Mouse (Mus musculus): ENCODE data around the gene Suv39h1. TPM values are rescaled to one million over a fixed set of nuclear protein-coding genes. Genes with fewer than 3 reads are reported as not detected.
"Not testable (repeated sequence)": the region's sequence is repeated elsewhere in the genome, so short reads cannot be mapped to it uniquely, and the experiment has no call there.

Gene Suv39h1
- polyA plus RNA-seq, 1 experiment from 2014 or later = 42.8 TPM

DNA sequence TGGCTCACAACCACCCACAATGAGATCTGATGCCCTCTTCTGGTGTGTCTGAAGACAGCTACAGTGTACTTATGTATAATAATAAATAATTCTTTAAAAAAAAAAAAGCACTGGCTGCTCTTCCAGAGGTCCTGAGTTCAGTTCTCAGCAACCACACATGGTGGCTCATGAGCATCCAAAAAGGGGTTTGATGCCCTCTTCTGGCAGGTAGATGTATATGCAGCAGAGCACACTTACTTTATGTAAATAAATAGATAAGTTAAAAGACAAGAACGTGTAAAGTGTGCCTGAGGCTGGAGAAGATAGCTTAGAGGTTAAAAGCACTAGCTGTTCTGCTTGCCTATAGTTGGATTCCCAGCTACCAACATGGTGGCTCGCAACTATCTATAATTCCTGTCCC lies 49.8 kb downstream of the Suv39h1 start:
- no peak overlapping the region for H3K4me2 ChIP-seq
- no peaks in the 10 kb centered on the region for H3K36me3 ChIP-seq
- no peaks in the 10 kb centered on the region for H3K9me3 ChIP-seq (replicated peaks)
- no peak for ATAC-seq (ENCODE audit: insufficient number of reproducible peaks, low FRiP score)
- no peak overlapping the region for H3K4me3 ChIP-seq
- no peaks in the 10 kb centered on the region for H3K4me1 ChIP-seq (replicated peaks)
- H3K27me3 ChIP-seq (replicated peaks) = no peaks in the 10 kb centered on the region
- 51% methylated on average over 2 of the region's 2 CpGs for whole genome bisulfite sequencing
- no peak overlapping the region for H3K9ac ChIP-seq
- H3K27ac ChIP-seq (ENCODE audit: poor library complexity, severe bottlenecking) = no peak overlapping the region

DNA sequence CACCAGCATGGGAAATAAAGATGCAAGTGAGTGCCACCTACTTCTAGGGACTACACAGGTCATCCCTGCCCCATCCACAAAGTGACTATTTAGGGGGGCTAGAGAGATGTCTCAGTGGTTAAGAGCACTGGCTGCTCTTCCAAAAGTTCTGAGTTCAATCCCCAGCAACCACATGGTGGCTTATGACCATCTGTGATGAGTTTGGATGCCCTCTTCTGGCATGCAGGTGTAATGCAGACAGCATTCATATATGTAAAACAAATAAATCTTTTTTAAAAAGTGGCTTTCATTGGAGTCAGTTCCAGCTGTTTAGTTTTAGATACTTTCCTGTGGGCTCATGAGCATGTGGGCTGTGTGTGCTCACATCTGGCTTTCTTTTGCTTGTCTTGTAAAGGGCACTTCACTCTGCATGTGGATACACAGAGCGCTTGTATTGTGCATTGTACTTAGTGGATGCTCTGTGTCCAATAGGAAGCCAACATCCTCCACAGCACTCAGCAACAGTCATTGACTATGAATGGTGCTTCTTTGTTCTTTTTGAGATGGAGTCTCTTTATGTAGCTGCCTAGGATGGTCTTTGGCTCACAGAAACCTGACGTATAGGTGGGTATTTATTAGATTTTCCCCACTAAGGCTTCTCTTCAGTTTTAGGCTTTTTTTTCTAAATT lies 54.3 kb downstream of the Suv39h1 start:
- Histone ChIP-seq H3K4me1 (replicated peaks) (no peaks in the 10 kb centered on the region), H3K36me3 (no peaks in the 10 kb centered on the region), H3K27ac (ENCODE audit: poor library complexity, severe bottlenecking) (no peak overlapping the region), H3K4me2 (no peak overlapping the region), H3K9ac (no peak overlapping the region), H3K27me3 (replicated peaks) (no peaks in the 10 kb centered on the region), H3K4me3 (no peak overlapping the region), H3K9me3 (replicated peaks) (no peaks in the 10 kb centered on the region)
- no peak for ATAC-seq (ENCODE audit: insufficient number of reproducible peaks, low FRiP score)
- WGBS = 84% methylated on average over 2 of the region's 2 CpGs

DNA sequence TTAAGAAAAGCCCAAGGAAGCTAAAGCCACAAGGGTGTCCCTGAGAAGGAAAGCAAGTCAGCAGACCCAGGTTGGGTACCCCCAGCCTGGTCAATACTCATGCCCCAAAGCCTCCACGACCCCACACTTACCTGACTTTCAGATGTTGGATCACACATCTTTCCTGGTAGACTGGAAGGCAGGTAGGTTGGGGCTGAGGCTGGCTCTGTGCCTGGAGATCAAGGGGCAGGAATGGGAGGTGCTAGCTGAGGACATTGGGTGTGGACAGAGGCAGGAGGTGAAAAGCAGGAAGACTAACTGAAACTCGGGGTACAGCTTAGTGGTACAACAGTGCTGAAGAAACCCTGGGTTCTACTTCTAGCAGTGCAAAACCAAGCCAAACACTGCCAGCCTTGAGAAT lies 56.3 kb downstream of the Suv39h1 start, which contains the start of gene Glod5:
TSS of gene Glod5 (minus strand) at position 207 of the 400 bp plus-strand sequence.
- Histone ChIP-seq H3K4me3 (no peak within 1 kb of the TSS), H3K9ac (no peak within 1 kb of the TSS), H3K36me3 (no peaks in the 10 kb centered on the region), H3K27me3 (replicated peaks) (no peaks in the 10 kb centered on the region), H3K4me1 (replicated peaks) (no peaks in the 10 kb centered on the region), H3K27ac (ENCODE audit: poor library complexity, severe bottlenecking) (no peak within 1 kb of the TSS), H3K4me2 (no peak within 1 kb of the TSS), H3K9me3 (replicated peaks) (no peaks in the 10 kb centered on the region)
- no peak for ATAC-seq (ENCODE audit: insufficient number of reproducible peaks, low FRiP score)
- 45% methylated on average over 2 of the region's 2 CpGs for WGBS

DNA sequence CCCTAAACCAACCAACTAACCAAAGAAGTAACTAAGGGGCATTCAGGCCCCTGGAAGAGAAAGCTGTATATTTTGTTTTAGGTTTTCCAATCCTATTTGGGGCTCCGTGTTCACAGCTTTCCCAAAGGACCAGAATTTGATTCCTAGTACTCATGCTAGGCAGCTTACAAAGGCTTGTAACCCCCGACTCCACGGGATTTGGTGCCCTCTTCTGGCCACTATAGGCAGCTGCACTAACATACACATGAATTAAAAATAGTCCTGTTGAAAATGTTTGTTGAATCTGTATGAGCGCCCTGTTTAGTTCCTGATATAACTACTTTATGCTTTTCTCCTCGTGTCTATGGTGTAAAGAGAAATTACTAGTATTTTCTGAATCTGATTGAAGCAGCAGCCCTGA lies 57.4 kb downstream of the Suv39h1 start:
- Histone ChIP-seq H3K4me2 (no peak overlapping the region), H3K36me3 (no peaks in the 10 kb centered on the region), H3K4me1 (replicated peaks) (no peaks in the 10 kb centered on the region), H3K4me3 (no peak overlapping the region), H3K27ac (ENCODE audit: poor library complexity, severe bottlenecking) (no peak overlapping the region), H3K9ac (no peak overlapping the region), H3K9me3 (replicated peaks) (no peaks in the 10 kb centered on the region), H3K27me3 (replicated peaks) (no peaks in the 10 kb centered on the region)
- ATAC-seq (ENCODE audit: insufficient number of reproducible peaks, low FRiP score) = no peak
- WGBS = 10% methylated on average over 5 of the region's 5 CpGs

DNA sequence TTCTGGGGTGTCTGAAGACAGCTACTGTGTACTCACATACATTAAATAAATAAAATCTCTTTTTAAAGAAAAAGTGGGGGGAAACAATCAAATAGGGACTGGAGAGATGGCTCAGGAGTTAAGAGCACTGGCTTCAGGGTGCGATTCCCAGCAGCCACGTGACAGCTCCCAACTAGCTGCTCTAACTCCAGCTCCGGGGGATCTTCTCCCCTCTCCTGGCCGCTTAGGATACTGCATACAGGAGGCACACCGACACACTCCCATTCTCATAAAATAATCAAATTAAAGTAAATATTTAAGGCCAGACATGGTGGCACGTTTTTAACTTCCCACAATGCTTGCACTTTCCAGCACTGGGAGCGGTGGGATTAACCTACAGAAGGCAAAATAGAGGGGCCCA lies 58.9 kb downstream of the Suv39h1 start:
- 20% methylated on average over 7 of the region's 7 CpGs for WGBS
- ATAC-seq (ENCODE audit: insufficient number of reproducible peaks, low FRiP score) = not testable (repeated sequence)

DNA sequence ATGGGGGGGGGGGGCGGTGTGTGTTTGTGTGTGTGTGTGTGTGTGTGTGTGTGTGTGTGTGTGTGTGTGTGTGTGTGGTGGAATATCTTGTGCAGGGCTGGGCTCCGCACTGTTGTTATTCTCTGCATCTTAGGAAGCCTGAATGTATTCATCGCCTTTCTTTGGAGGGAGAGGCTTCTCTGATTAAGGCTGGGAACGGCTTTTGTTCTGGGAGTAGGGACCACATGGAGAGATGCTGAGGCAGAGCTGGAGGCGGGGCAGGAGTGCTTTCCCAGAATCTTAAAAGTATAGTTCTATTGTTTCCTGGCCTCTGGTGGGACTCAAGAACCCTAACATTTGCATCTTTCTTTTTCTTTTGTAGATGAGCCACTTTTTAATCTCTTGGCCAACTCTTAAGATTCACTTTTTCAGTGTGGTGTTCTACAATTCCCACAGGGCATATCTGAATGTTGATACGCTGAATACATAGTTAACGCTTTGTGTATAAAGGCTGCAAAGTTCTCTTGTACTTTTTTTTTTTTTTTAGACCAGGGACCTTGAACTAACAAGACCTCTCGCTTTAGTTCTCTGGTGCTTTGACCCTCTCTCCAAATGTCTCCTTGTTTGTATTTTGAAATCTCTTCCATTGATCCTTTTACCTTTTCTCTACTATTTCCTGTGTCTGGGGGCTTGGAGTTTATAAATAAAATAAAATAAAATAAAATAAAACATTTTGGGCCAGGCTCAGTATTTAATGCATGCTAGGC lies 60.8 kb downstream of the Suv39h1 start:
- no peaks in the 10 kb centered on the region for H3K36me3 ChIP-seq
- H3K9me3 ChIP-seq (replicated peaks) = no peaks in the 10 kb centered on the region
- no peaks in the 10 kb centered on the region for H3K4me1 ChIP-seq (replicated peaks)
- H3K4me3 ChIP-seq = no peak overlapping the region
- no peak overlapping the region for H3K27ac ChIP-seq (ENCODE audit: poor library complexity, severe bottlenecking)
- no peak for ATAC-seq (ENCODE audit: insufficient number of reproducible peaks, low FRiP score)
- WGBS = 41% methylated on average over 7 of the region's 8 CpGs
- H3K27me3 ChIP-seq (replicated peaks) = no peaks in the 10 kb centered on the region
- no peak overlapping the region for H3K9ac ChIP-seq
- no peak overlapping the region for H3K4me2 ChIP-seq

More for the DNA sequence above, 58.9 kb downstream of the Suv39h1 start:
- not testable (repeated sequence) for H3K27me3 ChIP-seq (replicated peaks); H3K4me2 ChIP-seq; H3K27ac ChIP-seq (ENCODE audit: poor library complexity, severe bottlenecking); H3K9ac ChIP-seq; H3K9me3 ChIP-seq (replicated peaks); H3K4me1 ChIP-seq (replicated peaks); H3K4me3 ChIP-seq; H3K36me3 ChIP-seq

DNA sequence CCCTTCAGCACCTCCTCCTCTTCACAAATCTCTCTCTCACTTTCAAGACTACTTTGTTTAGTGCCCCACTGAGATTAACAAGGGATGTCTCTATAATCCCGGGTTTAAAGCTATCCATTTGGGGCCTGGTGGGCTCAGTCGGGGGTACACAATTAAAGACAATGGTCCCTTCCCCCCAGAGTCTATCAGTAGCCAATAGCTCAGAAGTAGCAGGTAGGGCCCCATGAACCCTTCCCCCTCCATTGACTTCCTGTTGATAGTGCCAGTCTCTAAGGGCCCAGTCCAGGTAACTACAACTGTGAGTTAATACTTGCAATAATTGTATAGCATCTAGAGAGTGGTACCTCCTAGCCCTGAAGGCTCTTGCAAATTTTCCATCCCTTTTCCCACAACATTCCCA lies 61.4 kb downstream of the Suv39h1 start:
- Histone ChIP-seq H3K27ac (ENCODE audit: poor library complexity, severe bottlenecking) (no peak overlapping the region), H3K36me3 (no peaks in the 10 kb centered on the region), H3K4me2 (no peak overlapping the region), H3K4me1 (replicated peaks) (no peaks in the 10 kb centered on the region), H3K4me3 (no peak overlapping the region), H3K9ac (no peak overlapping the region), H3K9me3 (replicated peaks) (no peaks in the 10 kb centered on the region), H3K27me3 (replicated peaks) (no peaks in the 10 kb centered on the region)
- 4% methylated on average over 2 of the region's 2 CpGs for whole genome bisulfite sequencing
- ATAC-seq (ENCODE audit: insufficient number of reproducible peaks, low FRiP score) = no peak

Other genes with a start within 250 kb of the Suv39h1 start
- gene Otud5, start 233.4 kb downstream of the Suv39h1 start, polyA plus RNA-seq (2016; fragmentation: Nextera tagmentation; extraction: Ambion mirVana) = 41.1 and 41.2 TPM in 2 replicates
- gene Pim2, start 196.5 kb downstream of the Suv39h1 start, polyA plus RNA-seq (2016; fragmentation: Nextera tagmentation; extraction: Ambion mirVana) = 6.4 and 6.8 TPM in 2 replicates
- 25.9 and 26.8 TPM in 2 replicates for gene Slc35a2, start 190.7 kb downstream of the Suv39h1 start, polyA plus RNA-seq (2016; fragmentation: Nextera tagmentation; extraction: Ambion mirVana)
- gene Pqbp1, start 175.5 kb downstream of the Suv39h1 start, polyA plus RNA-seq (2016; fragmentation: Nextera tagmentation; extraction: Ambion mirVana) = 83.8 and 91.4 TPM in 2 replicates
- gene Timm17b, start 175.4 kb downstream of the Suv39h1 start, polyA plus RNA-seq (2016; fragmentation: Nextera tagmentation; extraction: Ambion mirVana) = 117 and 130 TPM in 2 replicates
- gene Gm10491, start 166.9 kb downstream of the Suv39h1 start, polyA plus RNA-seq (2016; fragmentation: Nextera tagmentation; extraction: Ambion mirVana) = not detected in 2 replicates
- not detected in 2 replicates for gene Gm10490, start 165.2 kb downstream of the Suv39h1 start, polyA plus RNA-seq (2016; fragmentation: Nextera tagmentation; extraction: Ambion mirVana)
- 0.39 and 0.40 TPM in 2 replicates for gene Pcsk1n, start 154.9 kb downstream of the Suv39h1 start, polyA plus RNA-seq (2016; fragmentation: Nextera tagmentation; extraction: Ambion mirVana)
- gene Eras, start 146.2 kb downstream of the Suv39h1 start, polyA plus RNA-seq (2016; fragmentation: Nextera tagmentation; extraction: Ambion mirVana) = not detected in 2 replicates
- 30.9 and 32.9 TPM in 2 replicates for gene Hdac6, start 126.9 kb downstream of the Suv39h1 start, polyA plus RNA-seq (2016; fragmentation: Nextera tagmentation; extraction: Ambion mirVana)
- gene Gata1, start 96.7 kb downstream of the Suv39h1 start, polyA plus RNA-seq (2016; fragmentation: Nextera tagmentation; extraction: Ambion mirVana) = 4.4 and 6.4 TPM in 2 replicates
- 0.30 TPM in 1 of 2 replicates, not detected in the other for gene Glod5, start 56.3 kb downstream of the Suv39h1 start, polyA plus RNA-seq (2016; fragmentation: Nextera tagmentation; extraction: Ambion mirVana)
- 0.31 TPM in 1 of 2 replicates, not detected in the other for gene Was, start 15.7 kb upstream of the Suv39h1 start, polyA plus RNA-seq (2016; fragmentation: Nextera tagmentation; extraction: Ambion mirVana)
- 26.7 and 28.5 TPM in 2 replicates for gene Wdr13, start 58.1 kb upstream of the Suv39h1 start, polyA plus RNA-seq (2016; fragmentation: Nextera tagmentation; extraction: Ambion mirVana)
- 326 and 330 TPM in 2 replicates for gene Rbm3, start 71.1 kb upstream of the Suv39h1 start, polyA plus RNA-seq (2016; fragmentation: Nextera tagmentation; extraction: Ambion mirVana)
- gene Tbc1d25, start 101.4 kb upstream of the Suv39h1 start, polyA plus RNA-seq (2016; fragmentation: Nextera tagmentation; extraction: Ambion mirVana) = 9.2 and 11.1 TPM in 2 replicates
- gene Ebp, start 118.8 kb upstream of the Suv39h1 start, polyA plus RNA-seq (2016; fragmentation: Nextera tagmentation; extraction: Ambion mirVana) = 23.0 and 24.5 TPM in 2 replicates
- gene Porcn, start 131.8 kb upstream of the Suv39h1 start, polyA plus RNA-seq (2016; fragmentation: Nextera tagmentation; extraction: Ambion mirVana) = 3.0 and 4.3 TPM in 2 replicates
- gene Ftsj1, start 177.6 kb upstream of the Suv39h1 start, polyA plus RNA-seq (2016; fragmentation: Nextera tagmentation; extraction: Ambion mirVana) = 24.7 and 24.8 TPM in 2 replicates
- gene Slc38a5, start 196.4 kb upstream of the Suv39h1 start, polyA plus RNA-seq (2016; fragmentation: Nextera tagmentation; extraction: Ambion mirVana) = 14.6 and 16.4 TPM in 2 replicates

Data from heart, embryonic 12.5 days (tissue).